Mouse (Mus musculus): ENCODE measurements around the gene Zfp1.

DNA sequence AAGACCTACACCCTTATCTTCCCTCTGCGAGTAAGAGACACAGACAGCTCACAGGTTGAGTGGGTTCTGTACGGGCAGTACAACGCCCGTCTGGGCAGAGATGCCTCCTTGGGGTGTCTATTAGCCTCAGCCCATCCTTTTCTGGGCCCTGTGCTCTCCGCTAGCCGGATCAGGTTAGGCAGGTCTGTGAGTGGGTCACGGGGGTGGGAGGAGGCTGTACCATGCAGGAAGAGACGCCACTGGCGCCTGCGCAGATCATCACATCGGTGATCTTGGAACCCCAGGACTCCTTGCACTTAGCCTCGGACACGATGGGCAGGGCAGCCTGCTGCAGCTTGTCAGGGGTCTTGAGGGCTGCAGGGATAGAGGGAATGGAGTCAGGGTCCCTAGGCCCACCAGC is 43.7 kb downstream of the Zfp1 start:
- no peak for TF ChIP-seq CTCF (IDR thresholded peaks at IDR 0.05; ENCODE audit: low read depth, low read length)
- no peak for TF ChIP-seq POLR2A (IDR thresholded peaks at IDR 0.05; ENCODE audit: borderline replicate concordance, low read depth, low read length)

Data from bone marrow macrophage, adult 2 months (primary cell).